Mouse (Mus musculus) cerebellum, adult (tissue): ENCODE measurements around the gene Pkig.
A peak's percentile ranks its signal among the peaks of the same experiment; 100 is the strongest.

Experiments
- ATAC-seq: cut with Nextera tagmentation; 2 replicates; pipeline ENCODE4 v1.9.2; 2017; ENCODE audit warnings: mild to moderate bottlenecking, moderate library complexity, mixed read lengths; ENCODE audit not compliant: insufficient number of reproducible peaks, low FRiP score, low TSS enrichment

Gene Pkig

GRCm38 (mm10) chr2:163703599-163704260, 45.5 kb downstream of the Pkig start:
- ATAC-seq = no peak

GRCm38 (mm10) chr2:163708321-163708720, 50.1 kb downstream of the Pkig start:
- ATAC-seq = no peak

GRCm38 (mm10) chr2:163708763-163709250, 50.6 kb downstream of the Pkig start:
- ATAC-seq = no peak

GRCm38 (mm10) chr2:163710000-163710399, 51.8 kb downstream of the Pkig start:
- ATAC-seq = no peak

- ATAC-seq = no peak
Measured at GRCm38 (mm10) chr2:163710606-163711159, 52.5 kb downstream of the Pkig start.

- ATAC-seq = no peak
Measured at GRCm38 (mm10) chr2:163711368-163711868, 53.2 kb downstream of the Pkig start.

- no peak for ATAC-seq
Measured at GRCm38 (mm10) chr2:163712473-163712872, 54.3 kb downstream of the Pkig start.

GRCm38 (mm10) chr2:163712874-163713273, 54.7 kb downstream of the Pkig start:
- no peak for ATAC-seq

GRCm38 (mm10) chr2:163713340-163713739, 55.2 kb downstream of the Pkig start:
- ATAC-seq = no peak

GRCm38 (mm10) chr2:163716448-163716847, 58.3 kb downstream of the Pkig start:
- ATAC-seq = no peak

- no peak for ATAC-seq
Measured at GRCm38 (mm10) chr2:163716853-163717252, 58.7 kb downstream of the Pkig start.

GRCm38 (mm10) chr2:163718526-163718925, 60.3 kb downstream of the Pkig start:
- ATAC-seq = no peak

- peak; percentile 73 for ATAC-seq
Measured at GRCm38 (mm10) chr2:163718951-163719603, 60.9 kb downstream of the Pkig start.

GRCm38 (mm10) chr2:163719616-163720015, 61.4 kb downstream of the Pkig start:
- ATAC-seq = peak; percentile 36; the same call in 1 of the 2 replicates

GRCm38 (mm10) chr2:163722550-163722949, 64.4 kb downstream of the Pkig start:
- ATAC-seq = peak; percentile 45

GRCm38 (mm10) chr2:163726766-163727393, 68.7 kb downstream of the Pkig start:
- no peak for ATAC-seq

- no peak for ATAC-seq
Measured at GRCm38 (mm10) chr2:163728300-163728699, 70.1 kb downstream of the Pkig start.

- ATAC-seq = no peak
Measured at GRCm38 (mm10) chr2:163732021-163732420, 73.8 kb downstream of the Pkig start.

GRCm38 (mm10) chr2:163735163-163735562, 77.0 kb downstream of the Pkig start:
- ATAC-seq = no peak

- no peak for ATAC-seq
Measured at GRCm38 (mm10) chr2:163735980-163736379, 77.8 kb downstream of the Pkig start.

GRCm38 (mm10) chr2:163742656-163743055, 84.5 kb downstream of the Pkig start:
- ATAC-seq = no peak
